Mouse (Mus musculus): ENCODE results near the gene Serpinb3a.
"Not testable (repeated sequence)": the region's sequence is repeated elsewhere in the genome, so short reads cannot be mapped to it uniquely, and the experiment has no call there.

Serpinb3a gene

DNA sequence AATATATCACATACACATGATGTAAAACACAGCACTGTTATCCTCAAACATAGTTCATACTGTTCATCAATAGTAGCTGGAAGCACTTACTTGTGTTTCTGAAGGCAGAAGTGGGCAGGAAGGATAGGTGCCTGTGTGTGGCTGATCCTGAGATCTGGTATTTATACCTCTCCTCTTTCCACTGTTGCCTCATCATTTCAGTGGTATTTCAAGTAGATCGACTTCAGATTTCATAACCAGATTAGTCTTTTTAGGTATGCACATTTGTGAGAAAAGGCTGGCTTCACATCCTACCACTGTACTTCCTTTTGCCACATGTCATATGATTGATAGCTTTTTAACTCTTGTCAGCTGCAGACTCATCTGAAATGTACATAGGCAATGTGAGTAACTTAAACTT lies at the start of gene Serpinb3a:
Serpinb3a (minus strand) TSS at position 101 of the 400 bp plus-strand sequence.
- DNase-seq, result no peak

DNA sequence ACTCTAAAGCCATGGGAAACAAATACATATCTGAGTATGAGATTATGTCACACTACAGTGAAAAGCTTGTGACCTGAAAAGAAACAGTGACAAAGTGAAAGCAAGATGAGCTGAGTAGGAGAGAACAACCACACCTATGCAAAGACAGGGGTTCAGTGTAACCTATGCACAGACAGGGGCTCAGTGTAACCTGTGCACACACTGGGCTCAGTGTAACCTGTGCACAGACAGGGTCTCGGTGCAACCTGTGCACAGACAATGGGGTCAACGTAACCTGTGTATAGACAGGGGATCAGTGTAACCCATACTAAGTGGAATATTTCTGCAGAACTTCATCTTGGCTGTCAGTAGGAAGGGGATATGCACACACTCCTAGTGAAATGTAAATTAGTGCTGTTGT lies 46.3 kb upstream of the Serpinb3a start:
- no peak for DNase-seq

DNA sequence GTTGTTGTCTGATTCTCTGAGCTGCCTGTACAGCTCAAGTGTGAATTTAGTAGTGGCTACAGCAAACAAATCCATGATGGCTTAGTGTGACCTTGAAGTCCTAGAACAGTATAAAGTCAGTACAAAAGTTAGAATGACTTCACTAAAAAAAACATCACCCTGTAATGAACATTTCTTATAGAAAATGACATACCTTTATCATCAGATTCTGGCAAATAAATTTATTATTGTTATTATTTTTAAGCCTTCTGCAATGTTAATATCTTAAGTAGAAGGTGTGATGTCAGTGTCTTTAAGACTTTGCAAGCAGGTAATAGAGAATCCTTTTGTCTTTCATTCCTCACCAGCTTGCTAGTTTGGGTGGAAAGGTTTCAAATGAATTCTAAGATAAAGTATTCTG lies 31.3 kb upstream of the Serpinb3a start, which contains the start of gene Serpinb3d:
Serpinb3d (minus strand) TSS at position 101 of the 400 bp plus-strand sequence.
- no peak for DNase-seq

DNA sequence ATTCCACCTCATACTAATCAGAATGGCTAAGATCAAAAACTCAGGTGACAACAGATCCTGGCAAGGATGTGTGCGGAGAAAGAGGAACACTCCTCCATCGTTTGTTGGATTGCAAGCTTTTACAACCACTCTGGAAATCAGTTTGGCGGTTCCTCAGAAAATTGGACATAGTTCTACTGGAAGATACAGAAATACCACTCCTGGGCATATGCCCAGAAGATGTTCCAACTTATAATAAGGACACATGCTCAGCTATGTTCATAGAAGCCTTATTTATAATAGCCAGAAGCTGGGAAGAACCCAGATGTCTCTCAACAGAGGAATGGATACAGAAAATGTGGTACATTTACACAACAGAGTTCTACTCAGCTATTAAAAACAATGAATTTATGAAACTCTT lies 17.9 kb downstream of the Serpinb3a start:
- DNase-seq, result not testable (repeated sequence)

DNA sequence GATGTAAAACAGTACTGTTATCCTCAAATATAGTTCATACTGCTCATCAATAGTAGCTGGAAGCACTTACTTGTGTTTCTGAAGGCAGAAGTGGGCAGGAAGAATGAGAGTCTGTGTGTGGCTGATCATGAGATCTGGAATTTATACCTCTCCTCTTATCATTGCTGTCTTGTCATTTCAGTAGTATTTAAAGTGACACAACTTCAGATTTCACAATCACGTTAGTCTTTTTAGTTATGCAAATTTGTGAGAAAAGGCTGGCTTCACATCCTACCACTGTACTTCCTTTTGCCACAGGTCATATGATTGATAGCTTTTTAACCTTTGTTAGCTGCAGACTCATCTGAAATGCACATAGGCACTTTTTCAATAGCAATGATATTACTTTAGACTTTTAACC lies 26.2 kb downstream of the Serpinb3a start:
- no peak for DNase-seq

DNA sequence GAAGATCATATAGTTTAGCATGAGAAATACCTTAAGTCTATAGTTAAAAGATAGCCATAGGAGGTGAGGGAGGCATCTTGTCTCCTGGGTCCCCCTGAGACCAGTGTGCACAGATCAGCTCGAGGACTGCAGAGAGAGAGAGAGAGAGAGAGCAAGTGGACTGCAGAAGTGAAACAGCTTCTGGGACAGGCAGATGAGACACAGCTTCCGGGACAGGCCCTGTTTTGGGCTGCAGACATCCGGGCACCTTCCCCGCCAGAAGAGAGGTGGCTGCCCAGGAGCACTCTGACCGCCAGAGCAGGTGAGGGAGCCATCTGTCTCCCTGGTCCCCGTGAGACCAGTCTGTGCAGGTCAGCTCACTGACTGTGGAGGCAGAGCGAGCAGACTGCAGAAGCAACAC lies 36.9 kb downstream of the Serpinb3a start:
- no peak for DNase-seq

DNA sequence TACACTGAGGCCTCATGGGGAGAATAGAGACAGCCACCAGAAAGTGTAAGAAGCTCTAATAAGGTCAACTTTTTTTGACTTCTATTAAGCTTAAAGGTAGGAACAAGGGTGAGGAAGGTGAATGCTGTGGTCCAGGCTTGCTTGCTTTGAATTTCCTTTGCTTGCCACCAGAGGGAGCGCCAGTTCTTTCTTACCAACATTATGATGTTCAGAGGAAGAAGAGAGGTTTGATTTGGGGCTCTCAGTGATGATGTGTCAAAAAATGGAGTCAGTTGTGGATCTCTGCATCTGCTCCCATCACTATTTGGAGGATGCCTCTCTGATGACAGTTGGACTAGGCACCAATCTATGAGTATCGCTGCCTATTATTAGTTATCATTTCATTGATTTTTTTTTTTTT lies 37.6 kb downstream of the Serpinb3a start:
- no peak for DNase-seq

DNA sequence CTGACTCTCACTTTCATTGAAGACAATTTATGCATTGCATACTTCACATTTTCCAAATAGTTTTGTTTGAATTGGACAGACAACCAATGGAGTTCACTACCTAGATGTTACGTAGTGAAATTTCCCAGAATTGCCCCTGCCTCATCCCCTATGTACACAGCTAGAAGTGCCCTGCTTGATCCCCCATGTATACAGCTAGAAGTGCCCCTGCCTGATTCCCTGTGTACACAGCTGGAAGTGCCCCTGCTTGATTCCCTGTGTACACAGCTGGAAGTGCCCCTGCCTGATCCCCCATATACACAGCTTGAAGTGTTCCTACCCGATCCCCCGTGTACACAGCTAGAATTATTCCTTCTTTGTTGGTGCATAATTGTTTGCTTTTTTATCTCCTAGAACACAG lies 45.8 kb downstream of the Serpinb3a start:
- DNase-seq, result no peak

DNA sequence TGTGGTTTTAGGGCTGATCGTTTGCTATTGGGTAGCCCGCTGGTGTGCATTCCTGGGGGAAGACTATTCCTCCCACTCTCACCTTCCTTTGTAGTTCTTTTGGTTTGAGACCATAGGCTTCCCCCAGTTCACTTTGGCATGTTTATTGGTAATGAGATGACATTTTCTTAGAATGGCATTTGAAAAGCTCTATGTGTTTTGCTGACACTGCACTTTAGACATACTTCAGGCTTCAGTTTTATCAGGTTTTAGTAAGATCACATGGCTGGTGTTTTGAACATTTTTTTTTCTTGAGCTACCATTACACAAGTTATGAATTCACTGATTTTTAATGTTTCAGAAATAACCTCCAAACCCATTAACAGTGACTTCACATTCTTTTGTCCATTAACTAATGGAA lies 50.3 kb downstream of the Serpinb3a start:
- DNase-seq, result no peak

DNA sequence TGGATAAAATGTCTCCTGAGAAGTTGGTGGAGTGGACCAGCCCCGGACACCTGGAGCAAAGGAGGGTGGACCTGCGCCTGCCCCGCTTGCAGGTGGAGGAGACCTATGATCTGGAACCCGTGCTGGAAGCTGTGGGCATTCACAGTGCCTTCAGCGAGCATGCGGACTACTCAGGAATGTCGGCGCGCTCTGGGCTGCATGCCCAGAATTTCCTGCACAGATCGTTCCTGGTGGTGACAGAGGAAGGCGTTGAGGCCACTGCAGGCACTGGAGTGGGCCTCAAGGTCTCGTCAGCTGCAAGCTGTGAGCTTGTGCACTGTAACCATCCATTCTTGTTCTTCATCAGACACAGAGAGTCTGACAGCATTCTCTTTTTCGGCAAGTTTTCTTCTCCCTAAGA lies 51.7 kb downstream of the Serpinb3a start:
- DNase-seq, result no peak
